Mouse (Mus musculus): ENCODE results near the gene Hyls1.

- TF ChIP-seq CTCF (IDR thresholded peaks at IDR 0.05; ENCODE audit: extremely low read depth, insufficient read length, insufficient replicate concordance, low read depth, low read length), result no peak
- TF ChIP-seq POLR2A (IDR thresholded peaks at IDR 0.05; ENCODE audit: low read depth, low read length), result no peak
Measured at GRCm38 (mm10) chr9:35522241-35522640, 48.0 kb downstream of the Hyls1 start.

Data from small intestine, adult 2 months (tissue).